Mouse (Mus musculus) frontal cortex, adult 2 months (tissue): ENCODE results near the gene Scgb1b10. TPM values are rescaled to one million over a fixed set of nuclear protein-coding genes. Genes with fewer than 3 reads are reported as not detected.
"Not testable (repeated sequence)": the region's sequence is repeated elsewhere in the genome, so short reads cannot be mapped to it uniquely, and the experiment has no call there.

Source experiments
- DNase-seq, 2 experiments: peaks; one replicate each; pipeline ENCODE4 v3.0.0; 2022; ENCODE audit warnings: low spot score in 1 of 2; ENCODE audit errors: extremely low spot score in 1 of 2
- polyA plus RNA-seq: library from polyadenylated mRNA; depleted of rRNA; stranded (reverse); fragments of >200 nt; gene quantifications from 2 replicates; pipeline ENCODE4 v1.2.3, GENCODE M21; 2012; rRNA removed

The Scgb1b10 gene
- polyA plus RNA-seq = not detected in 2 replicates

DNA sequence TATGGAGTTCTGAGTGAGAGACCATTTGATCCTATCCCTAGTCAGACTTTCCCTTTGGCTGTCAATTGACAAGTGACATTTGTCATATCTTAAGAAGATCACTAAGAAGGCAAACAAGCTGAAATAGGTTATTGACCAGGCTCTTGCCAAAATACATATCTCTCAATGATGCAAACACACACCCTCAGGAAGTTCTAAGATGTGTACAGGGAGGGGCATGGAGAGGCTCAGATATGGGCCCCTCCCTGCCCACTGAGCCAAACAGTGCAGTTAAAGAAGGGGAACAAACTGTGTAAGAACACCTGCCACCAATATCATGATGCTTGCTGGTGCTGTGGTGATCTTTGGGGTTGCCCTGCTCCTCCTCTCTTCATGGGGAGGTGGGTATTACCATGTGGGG, at the start of gene Scgb1b10:
Gene Scgb1b10, plus strand, starts transcription at position 301 of the 400 bp plus-strand sequence.
- not testable (repeated sequence) for DNase-seq

Other genes starting within 250 kb of the Scgb1b10 start
- gene Scgb2b11, start 110.3 kb downstream of the Scgb1b10 start, polyA plus RNA-seq = not detected in 2 replicates
- gene Scgb1b11, start 122.0 kb downstream of the Scgb1b10 start, polyA plus RNA-seq = not detected in 2 replicates
- not detected in 2 replicates for gene Scgb2b12, start 226.4 kb downstream of the Scgb1b10 start, polyA plus RNA-seq
- not detected in 2 replicates for gene Scgb1b12, start 233.3 kb downstream of the Scgb1b10 start, polyA plus RNA-seq